Mouse (Mus musculus): ENCODE data around the gene Gm11042.

The Gm11042 gene

DNA sequence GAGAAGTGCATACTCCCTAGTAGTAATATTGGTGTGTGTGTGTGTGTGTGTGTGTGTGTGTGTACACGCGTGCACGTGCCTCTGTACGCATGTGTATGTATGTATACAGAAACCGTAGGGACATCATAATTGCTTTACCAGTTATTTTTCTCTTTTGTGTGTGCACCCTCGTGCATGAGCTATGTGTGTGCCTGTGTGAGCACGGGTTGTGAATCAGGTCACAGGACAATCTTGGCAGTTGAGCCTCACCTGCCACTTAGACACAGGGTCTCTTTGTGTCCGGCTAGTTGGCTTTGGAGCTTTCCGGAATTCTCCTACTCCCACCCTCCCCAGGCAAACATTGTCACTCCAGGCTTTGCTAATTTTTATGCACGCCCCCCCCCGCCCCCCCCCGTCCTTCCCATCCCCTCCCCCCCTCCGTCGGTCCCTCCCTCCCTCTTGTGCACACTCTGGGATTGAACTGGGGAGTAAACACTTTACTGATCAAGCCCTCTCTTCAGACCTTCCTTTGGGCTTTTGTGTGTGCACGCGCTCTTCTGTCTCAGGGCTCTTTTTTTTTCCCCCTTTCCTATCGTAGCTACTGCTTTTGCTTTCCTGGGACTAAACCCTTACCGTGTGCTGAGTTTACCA is at the start of gene Gm11042:
Gene Gm11042, minus strand, starts transcription at position 51 of the 630 bp plus-strand sequence.
- no peak for DNase-seq (ENCODE audit: low spot score)

DNA sequence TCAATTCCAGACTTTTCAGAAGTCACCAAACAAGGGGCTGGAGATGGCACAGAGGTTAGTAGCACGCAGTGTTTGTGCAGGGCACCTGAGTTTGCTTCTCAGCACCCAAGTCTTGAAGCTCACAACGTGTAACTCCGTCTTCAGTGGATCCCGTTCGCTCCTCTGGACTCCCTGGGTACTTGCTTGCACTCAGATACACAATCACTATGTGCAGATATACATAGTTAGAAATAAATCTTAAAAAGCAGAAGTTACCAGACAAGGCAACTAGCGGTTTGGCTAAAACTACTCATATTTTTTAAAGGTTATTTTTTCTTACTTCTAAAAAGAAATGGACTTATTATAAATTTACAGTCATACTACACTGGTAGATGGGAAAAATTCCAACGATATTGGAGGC is 48.3 kb upstream of the Gm11042 start:
- no peak for DNase-seq (ENCODE audit: low spot score)

DNA sequence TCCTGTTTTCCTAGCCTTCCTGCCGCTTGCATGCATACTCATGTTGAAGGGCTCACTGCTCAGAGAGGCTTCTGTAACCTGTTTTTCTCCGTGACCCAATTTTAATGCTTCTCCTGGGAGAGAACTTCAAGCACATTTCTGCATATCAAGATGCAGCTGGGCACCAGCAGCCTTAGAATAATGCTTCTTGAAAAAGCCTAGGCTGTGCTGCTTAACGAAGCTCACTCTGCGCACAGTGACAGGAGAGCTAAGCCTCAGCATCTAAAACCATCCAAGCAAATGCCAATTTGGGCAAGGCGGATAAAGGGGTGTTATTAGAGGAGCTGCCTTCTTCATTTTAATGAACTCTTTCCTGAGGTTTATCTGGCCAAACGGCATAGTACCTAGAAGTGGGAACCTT is 46.9 kb upstream of the Gm11042 start:
- DNase-seq (ENCODE audit: low spot score): no peak

DNA sequence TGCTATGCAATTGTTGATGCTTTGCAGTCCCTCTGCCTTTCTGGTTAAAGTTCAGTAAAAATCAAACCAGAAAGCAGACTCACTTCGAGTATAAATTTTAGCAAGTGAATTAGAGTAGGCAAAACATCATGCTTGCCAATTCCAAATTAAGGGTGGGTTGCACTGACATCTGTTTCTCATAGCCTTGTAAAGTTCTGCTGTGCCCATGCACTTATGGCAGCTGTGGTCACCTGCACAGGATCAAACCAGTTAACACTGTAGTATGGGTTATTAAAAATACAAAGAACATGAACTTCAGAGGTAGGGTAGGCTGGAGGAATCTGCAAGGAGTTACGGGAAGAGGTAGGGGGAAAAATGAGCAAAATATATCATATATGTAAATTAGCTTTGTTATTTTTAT is 46.3 kb upstream of the Gm11042 start:
- DNase-seq (ENCODE audit: low spot score): no peak

DNA sequence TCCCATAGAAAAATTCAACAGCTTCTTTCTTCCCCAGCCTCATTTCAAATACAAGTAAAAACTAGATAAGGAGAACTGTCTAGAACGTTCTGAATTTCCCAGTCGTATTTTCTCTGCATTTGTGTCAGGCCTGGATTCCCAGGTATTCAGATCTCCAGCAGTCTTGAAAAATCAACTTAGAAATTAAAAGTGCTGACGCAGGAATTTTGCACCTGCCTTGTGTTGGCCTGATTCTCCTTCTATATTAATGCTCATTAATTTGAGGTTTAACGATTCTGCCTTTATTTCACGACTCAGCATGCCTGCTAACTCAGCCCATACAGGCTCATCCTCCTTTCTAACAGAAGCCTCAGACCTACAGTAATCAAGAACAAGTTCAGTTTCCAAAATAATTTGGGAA is 43.6 kb upstream of the Gm11042 start:
- DNase-seq (ENCODE audit: low spot score): no peak

- no peak for DNase-seq (ENCODE audit: low spot score)
These were observed 41.6 kb upstream of the Gm11042 start for GRCm38 (mm10) chr12:74357806-74358205.

DNA sequence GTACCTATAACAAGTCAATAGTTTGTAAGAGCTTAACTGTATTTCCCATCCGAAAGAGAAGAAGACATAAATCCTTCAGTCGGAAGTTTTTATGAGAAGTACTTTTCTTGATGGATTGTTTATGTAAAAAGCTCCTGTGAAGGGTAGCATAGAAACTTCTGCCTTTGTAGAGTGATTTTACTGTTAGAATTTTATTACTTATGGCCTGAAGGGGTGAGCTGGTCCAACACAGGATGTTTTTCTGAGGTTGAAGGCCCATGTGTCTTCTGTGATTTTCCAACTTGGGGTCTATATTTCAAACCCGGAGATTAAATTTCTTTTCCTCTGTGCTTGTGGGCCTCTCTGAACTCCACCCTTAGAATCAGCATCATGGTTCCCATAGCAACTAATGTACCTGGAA is 26.5 kb upstream of the Gm11042 start:
- DNase-seq (ENCODE audit: low spot score): no peak

DNA sequence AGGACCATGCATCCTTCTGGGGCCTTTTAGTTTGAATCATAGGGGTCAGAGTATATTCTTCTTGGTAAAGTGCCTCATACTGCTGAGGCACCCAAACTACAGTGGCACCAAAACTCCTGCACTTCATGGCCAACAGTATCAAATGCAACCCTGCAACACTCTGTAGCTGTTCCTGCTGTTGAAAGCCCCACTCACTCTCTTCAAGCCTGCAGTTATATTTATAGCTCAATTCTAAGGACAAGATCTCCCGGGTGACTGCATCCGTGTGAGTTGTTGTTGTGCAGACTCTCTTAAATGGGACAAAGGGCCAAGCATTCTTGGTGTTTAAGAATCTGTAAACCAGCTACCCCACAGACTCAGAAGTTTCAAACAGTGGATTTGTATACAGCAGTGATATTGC is 23.9 kb upstream of the Gm11042 start:
- no peak for DNase-seq (ENCODE audit: low spot score)

DNA sequence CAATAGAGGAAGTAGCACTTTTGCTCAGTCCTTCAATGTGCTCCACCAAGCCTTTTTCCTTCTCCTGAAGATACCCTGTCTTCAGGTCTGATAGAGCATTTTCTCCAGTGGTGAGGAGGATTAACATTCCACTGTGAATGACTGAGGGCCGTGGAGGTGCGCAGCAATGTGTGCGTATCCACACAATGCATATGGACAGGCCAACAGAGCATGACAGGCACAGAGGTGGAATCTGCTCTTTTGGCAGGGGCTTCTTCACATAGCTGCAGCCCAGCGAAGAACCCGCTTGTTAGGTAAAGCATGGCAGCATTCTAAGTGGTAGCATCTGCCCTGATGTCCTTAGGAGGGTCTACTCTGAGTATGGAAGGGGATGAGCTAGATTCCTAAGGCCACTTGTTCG is 17.5 kb upstream of the Gm11042 start:
- no peak for DNase-seq (ENCODE audit: low spot score)

- peak; percentile 59 for DNase-seq (ENCODE audit: low spot score)
These were observed 16.8 kb upstream of the Gm11042 start for GRCm38 (mm10) chr12:74333016-74333415.

GRCm38 (mm10) chr12:74329759-74330158 is 13.6 kb upstream of the Gm11042 start:
- DNase-seq (ENCODE audit: low spot score): no peak

- DNase-seq (ENCODE audit: low spot score): no peak
These were observed 10.4 kb upstream of the Gm11042 start for GRCm38 (mm10) chr12:74326644-74327043.

GRCm38 (mm10) chr12:74321981-74322380 is 5.8 kb upstream of the Gm11042 start:
- no peak for DNase-seq (ENCODE audit: low spot score)

DNA sequence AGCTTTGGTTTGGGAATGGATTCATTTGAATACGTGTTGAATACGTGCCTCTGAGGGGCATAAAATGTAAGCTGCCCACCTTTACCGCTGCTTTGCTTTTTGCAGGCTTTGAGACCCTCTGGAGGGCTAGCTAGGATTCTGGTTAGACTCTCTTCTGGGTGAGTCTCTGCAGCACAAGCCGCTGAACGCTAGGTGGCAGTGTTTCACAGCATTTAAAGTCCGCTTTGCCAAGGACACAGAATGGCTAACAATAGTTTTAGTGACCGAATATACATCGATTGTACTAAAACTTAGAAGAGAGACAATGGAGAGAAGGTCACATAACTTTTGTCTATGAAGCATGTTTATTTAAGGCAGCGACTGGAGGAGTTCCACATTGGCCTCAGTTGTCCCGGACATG is 4.1 kb upstream of the Gm11042 start:
- DNase-seq (ENCODE audit: low spot score): peak; percentile 53

DNA sequence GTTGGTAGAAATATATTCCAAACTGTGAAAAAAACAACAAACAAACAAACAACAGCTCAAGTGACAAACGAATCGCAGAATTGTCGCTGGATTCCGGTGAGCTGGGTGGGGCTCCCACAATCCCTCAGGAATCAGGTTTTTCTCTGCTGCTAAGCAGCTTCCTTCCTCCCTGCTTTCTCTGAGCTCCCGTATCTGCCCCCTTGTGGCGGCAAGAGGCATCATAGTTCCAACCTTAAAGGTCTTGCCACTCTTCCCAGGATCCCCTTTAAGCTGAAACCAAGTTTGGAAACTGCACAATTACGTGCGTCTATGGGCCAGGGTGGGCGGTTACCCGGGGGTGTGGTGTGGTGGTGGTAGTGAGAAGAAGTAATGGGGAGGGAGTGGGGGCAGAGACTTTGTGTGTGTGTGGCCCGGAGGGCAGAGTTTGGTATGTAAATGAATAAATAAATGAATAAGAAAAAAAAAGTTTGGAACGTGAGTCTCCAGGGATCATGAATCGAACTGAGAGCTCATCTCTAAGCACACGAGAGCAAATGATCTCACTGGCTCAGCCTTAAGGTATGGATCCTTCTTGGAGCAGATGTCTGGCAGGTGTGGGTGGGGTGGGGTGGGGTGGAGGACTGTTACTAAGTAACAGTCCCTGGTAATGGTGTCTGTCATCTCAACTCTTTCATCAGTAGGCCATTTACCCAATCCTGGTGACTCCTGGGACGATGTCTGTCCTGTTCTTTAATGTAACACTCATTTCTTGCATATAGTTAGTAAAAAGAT is 980 bp upstream of the Gm11042 start:
- peak; percentile 61 for DNase-seq (ENCODE audit: low spot score)

GRCm38 (mm10) chr12:74315221-74315620 is 973 bp downstream of the Gm11042 start:
- no peak for DNase-seq (ENCODE audit: low spot score)

GRCm38 (mm10) chr12:74312611-74313010 is 3.6 kb downstream of the Gm11042 start:
- DNase-seq (ENCODE audit: low spot score): no peak

- DNase-seq (ENCODE audit: low spot score): no peak
These were observed 12.5 kb downstream of the Gm11042 start for GRCm38 (mm10) chr12:74303418-74304294.

GRCm38 (mm10) chr12:74301559-74301958 is 14.6 kb downstream of the Gm11042 start:
- no peak for DNase-seq (ENCODE audit: low spot score)

DNA sequence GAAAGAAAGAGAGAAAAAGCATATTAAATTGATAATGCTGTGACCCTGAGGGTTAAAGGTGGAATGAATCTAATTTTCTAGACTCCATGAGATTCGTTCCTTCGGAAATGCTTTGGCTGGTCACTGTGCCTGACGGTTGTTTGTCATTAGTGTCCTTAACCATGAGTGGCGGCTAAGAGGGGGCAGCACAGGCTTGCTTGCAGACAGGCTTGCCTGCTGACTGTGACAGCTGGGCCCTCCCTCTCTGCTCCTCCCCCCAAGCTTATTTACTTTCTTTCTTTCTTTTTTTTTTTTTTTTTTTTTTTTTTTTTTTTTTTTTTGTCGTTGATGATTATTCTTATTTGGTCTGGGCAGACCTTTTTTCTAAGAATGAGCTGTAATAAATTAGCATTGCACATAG is 19.8 kb downstream of the Gm11042 start:
- no peak for DNase-seq (ENCODE audit: low spot score)

DNA sequence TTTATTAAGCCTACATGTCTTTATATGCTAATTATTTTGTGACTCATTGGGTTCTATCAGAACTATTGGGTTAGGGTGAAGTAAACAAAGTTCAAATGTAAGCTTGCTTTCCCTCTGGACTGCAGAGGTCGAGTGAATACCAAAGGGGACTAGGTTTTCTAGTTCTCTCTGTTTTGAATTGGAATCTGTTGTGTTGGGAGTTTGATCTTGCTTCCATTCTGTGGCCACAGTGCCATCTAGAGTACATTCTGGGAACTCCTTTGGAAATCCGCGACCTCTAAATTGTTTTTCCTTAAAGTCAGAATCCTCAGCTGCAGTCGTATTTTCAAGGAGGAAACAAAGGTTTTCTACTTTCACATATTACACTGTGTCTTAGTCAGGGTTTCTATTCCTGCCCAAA is 22.6 kb downstream of the Gm11042 start:
- DNase-seq (ENCODE audit: low spot score): no peak

DNA sequence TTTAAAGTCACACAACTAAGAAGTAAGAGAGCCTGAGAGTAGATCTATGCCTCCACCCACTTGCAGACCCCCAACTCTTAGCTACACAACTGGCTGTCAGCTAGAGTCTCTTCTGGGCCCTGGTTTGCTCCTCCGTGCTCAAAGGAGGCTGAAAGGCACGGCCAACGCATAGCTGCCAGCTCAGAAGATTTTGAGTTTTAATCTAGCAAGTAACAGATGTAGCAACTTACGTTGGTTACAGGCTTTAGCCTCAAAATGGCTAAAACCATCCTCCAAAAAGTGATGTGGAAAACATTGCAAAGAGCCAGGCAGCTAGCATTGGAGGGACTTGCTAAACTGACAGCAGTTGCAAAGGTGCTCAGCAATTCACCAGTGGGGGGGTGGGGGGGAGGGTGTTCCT is 25.2 kb downstream of the Gm11042 start:
- no peak for DNase-seq (ENCODE audit: low spot score)

- no peak for DNase-seq (ENCODE audit: low spot score)
These were observed 31.5 kb downstream of the Gm11042 start for GRCm38 (mm10) chr12:74284685-74285054.

Data from testis, postnatal 14 days (tissue).